Mouse (Mus musculus): ENCODE results near the gene Ftsj3.
A peak's percentile ranks its signal among the peaks of the same experiment; 100 is the strongest.
"Not testable (repeated sequence)": the region's sequence is repeated elsewhere in the genome, so short reads cannot be mapped to it uniquely, and the experiment has no call there.

The Ftsj3 gene

DNA sequence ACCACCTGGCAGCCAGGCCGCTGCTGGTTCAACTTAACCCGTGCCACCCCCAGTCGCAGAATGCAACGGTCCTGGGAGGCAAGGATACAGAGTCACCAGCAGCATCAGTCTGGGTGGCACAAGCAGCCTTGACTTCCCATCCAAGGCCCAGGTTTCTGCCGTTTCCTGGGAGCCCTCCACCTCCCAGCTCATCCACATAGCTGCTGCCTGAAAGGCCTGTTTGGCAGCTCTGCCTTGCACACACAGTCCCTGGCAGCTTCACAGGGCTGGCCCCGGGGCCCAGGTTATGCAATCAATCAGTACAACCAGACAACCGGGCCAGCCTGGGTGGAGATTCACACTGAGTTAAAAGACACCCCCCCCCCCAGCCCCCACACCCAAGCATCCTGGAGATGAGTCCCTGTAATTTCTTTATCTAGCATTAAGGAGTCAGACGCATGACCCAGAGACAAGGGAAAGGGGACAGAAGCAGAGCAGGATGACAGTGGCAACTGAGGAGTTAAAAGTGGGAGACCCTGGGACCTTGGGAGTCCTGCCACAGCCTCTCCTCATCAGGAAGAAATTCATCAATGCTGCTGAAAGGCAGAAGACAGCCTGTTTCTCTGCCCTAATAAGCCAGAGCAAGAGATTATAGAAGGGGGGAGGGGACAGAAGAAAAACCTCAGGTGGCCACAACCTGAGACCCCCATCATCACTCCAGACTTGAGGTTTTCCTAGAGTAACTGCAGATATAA is 12.6 kb upstream of the Ftsj3 start:
- DNase-seq (ENCODE audit: extremely low spot score), result peak; percentile 60

DNA sequence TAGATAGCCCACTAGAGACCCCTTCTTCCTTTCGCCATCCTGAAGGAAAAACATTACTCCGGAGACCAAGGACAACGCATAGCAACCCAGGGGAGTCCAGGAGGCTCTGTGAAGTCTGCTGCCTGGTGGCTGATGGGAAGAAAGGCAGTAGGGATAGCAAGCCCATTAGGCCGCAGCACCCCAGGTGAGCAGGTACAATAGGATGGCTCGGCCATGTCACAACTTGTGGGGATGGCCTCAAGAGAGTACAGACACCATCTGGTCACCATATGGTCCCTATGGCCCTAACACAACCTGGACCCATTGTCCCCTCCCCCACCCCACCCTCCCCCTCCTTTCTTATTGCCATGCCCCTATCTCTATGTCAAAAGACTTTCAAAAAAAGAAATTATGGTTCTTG is 12.0 kb upstream of the Ftsj3 start:
- no peak for DNase-seq (ENCODE audit: extremely low spot score)

DNA sequence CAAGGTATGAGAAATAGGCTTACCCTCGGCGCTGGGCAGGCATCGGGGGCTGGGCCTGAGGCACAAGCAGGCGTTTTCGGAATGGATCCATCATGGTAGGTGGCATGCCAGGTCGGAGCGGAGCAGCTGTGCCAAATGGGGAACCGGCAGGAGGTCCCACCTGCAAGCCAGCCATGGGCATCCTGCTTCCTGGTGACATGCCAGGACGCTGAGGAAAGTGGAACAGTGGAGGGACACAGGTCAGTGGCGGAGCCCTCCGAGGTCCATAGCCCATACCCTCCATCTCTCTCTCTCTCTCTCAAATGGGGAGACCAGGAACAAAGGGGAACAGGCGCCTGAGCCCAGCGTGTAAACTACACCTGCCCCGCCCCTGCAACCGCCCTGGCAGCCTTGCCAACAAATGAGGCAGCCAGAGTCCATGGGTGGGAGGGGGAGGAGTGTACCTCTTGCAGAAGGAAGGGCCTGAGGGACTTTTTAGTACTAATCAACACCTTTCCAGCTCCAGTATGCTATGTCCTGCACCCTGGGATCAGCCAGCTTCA is 11.5 kb upstream of the Ftsj3 start:
- no peak for DNase-seq (ENCODE audit: extremely low spot score)

DNA sequence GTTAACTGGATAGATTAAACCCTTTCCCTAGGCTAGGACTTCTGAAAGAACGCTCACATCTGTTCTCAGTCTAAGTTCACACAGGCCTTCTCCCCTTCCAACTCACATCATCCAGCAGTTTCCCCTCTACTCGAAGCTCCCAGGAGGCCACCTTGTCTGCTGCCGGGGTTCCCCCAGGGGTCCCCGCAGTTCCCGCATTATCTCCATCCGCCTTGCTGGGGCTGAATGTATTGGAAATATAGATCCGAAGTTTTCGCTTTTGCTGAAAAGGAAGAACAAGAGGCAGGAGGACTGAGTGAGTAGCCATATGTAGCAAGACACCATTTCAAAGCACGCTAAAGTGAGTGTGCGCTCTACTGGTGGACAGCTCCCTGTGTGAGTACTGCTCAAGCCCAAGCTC is 10.6 kb upstream of the Ftsj3 start:
- DNase-seq (ENCODE audit: extremely low spot score), result no peak

DNA sequence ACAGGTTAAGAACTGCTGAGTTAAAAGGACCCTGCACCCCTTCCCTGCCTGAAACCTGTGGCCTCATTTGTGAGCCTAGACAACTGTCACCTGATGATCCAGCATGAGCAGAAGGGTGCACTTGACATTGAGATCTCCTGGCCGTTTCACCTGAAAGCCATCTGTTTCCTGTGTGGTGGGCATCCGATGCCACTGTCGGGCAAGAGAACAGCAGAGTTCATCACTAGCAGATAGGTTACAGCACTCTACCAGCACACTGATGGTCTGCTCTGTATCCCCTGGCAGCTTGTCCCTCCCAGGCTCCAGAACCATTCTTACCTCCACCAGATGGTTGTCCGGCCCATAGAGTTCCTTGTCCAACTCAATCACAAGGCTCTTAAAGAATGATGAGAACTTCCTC is 9.7 kb upstream of the Ftsj3 start:
- no peak for DNase-seq (ENCODE audit: extremely low spot score)

DNA sequence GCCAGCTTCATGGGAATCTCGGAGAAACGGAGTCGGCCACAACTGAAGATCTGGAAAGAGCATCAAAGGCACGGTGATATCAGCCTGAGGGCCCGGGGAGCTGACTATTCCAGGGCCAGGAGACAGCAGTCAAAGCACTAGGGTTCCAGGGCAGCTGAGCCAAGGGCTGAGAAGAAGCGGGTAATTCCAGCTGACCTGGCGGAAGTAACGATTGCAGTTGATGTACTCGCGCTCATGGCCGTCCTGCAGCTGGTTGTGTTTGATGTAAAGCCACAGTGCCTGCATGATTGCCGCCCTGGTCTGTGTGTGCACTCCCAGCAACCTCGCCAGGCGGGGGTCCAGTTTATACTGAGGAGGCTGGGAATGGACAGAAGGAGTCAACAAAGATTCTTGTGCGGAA is 9.1 kb upstream of the Ftsj3 start:
- no peak for DNase-seq (ENCODE audit: extremely low spot score)

DNA sequence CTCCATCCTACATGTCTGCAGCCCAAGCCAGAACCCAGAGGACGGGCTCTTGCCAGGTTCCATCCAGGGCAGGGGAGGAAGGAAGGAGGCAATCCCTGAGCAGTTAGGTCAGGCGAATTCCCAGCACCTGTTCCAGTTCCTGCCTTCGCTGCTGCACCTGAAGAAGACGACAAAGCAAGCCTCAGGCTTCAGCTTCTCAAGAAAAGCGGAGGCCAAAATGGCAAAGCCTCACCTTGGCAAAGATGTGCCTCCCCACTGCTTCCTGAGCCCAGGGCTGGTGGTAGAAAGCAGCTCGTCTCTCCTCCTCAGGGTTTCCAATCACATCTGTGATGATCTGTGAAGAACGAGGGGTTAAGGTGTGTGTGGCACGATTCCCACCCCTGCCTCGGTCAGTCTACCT is 8.1 kb upstream of the Ftsj3 start:
- no peak for DNase-seq (ENCODE audit: extremely low spot score)

DNA sequence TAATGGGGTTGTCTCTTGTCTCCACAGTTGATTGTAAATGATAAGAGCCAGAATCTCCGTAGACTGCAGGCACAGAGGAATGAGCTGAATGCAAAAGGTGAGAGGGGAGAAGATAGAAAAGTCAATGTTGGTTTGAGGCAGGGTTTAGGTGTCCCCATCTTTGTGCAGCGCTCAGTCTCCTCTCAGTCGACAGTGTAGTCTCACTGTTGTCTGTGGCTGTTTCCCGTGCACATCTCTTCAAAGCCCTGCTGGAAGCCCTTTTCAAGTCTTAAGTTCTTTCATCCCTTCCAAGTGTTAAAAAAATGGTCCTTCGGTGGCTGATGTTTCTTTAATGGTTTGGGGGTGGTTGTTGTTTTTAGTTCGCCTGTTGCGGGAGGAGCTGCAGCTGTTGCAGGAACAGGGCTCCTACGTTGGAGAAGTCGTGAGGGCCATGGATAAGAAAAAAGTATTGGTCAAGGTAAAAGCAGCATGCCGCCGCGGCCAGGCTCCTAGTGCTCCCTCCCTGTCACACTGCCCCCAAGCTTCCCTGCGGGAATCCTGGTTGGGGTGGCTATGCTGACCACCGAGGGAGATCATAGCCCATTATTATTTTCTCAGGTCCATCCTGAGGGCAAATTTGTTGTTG is 5.1 kb upstream of the Ftsj3 start:
- DNase-seq (ENCODE audit: extremely low spot score), result no peak

DNA sequence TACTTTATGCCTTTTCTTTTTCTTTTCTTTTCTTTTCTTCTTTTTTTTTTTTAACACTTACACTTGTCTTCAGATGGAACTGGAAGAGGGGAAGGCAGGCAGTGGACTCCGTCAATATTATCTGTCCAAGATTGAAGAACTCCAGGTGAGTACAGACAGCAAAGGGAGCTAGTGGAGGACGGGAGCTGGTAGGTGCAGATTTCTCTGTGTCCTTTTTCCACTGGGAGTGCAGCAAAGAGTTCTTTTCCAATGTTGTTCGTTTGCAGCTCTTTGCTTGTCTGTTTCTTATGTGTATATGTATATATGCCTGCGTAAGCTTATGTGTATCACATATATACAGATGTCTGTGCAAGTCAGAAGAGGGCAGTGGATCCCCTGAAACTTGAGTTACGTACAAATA is 896 bp upstream of the Ftsj3 start:
- no peak for DNase-seq (ENCODE audit: extremely low spot score)

DNA sequence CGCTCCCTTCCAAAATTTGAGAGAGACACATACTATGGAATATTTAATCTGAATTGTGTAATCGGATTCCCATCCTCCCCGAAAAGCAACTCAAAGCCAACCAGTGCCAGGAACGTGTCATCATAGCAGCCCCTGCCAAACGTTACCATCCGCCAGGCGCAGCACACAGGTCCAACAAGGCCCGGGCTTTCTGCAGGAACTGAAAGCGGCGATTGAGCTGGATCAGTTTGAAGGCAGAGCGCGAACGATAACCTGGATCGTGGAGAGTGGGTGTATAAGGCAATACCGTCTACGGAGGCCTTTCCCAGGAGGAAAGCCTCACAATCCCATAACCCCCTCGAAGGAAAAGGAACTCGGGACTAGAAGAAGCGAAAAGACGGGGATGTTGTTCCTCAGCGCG is 705 bp downstream of the Ftsj3 start:
- DNase-seq (ENCODE audit: extremely low spot score), result no peak

DNA sequence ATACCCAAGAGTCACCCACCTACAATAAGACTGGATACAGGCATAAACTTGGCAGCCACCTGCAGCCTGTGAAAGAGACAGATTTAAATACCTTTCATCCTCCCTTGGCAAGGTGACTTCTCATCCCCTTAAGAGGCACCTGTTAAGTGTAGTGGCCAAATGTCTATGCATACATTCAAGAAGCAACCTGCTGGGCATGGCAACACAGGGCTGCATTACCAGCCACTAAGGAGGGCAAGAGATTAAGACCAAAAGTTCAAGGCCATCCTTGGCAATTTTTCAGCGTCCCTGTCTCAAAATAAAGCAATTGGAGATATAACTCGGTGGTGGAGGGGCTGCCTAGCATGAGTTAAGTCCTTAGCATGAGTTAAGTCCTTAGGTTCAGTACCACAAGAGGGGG is 1.1 kb downstream of the Ftsj3 start:
- no peak for DNase-seq (ENCODE audit: extremely low spot score)

DNA sequence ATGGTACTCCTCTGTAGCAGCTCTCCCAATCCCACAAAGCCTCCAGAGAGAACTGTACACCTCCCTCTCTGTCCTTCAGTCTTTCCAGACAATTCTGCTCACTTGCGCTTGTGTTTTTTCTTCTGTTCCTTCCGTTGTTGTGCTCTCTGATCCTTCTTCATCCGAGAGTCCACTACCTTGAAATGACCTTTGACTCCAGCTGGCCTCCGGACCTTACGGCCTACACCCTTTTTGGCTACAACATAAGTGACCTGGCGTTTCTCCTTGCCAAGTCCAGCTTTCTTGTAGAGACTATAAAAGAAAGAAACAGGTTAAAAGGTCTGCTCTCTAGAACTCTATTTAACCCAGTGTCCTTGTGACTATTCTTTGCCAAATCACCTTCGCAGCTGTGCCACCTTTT is 6.6 kb downstream of the Ftsj3 start:
- no peak for DNase-seq (ENCODE audit: extremely low spot score)

DNA sequence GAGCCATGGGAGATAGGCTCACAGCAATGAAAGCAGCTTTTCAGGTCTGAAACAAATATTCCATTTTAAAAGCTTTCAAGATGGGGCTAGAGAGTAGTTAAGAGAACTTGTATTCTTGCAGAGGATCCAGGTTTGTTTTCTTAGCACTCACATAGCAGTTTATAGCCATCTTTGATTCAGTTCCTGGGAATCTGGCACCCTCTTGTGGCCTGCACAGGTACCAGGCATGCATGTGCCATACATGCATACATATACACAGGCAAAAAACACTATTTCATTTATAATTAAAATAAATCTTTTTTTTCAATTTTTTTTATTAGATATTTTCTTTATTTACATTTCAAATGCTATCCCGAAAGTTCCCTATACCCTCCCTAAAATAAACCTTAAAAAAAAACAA is 9.0 kb downstream of the Ftsj3 start:
- no peak for DNase-seq (ENCODE audit: extremely low spot score)

DNA sequence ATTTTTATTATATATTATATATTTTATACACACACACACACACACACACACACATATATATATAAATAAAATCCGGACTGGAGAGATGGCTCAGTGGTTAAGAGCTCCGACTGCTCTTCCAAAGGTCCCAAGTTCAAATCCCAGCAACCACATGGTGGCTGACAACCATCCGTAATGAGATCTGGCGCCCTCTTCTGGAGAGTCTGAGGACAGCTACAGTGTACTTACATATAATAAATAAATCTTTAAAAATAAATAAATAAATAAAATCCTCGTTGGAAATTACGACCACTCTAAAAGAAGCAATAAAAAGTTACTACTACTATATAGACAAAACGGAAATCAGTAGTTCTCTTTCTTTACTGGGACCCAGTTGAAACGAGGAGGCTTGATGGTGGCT is 21.9 kb downstream of the Ftsj3 start:
- DNase-seq (ENCODE audit: extremely low spot score), result not testable (repeated sequence)

DNA sequence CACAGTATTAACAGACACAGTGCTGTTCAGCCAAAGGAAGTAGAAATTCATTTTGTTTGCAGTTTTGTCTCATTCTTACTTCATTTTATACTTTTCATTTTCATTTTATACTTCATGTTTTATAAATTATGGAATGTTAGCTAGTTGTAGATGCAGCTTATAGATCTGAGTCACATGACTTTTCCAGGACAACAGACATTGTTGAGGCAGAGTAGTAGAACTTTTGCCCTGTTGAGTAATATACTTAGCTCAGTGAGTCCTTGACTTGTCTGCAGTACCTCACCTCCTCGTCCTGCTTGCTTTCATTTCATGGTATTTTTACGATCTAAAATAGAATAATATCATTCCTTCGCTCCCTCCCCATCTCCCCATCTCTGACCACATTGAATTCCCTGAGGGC is 35.3 kb downstream of the Ftsj3 start:
- DNase-seq (ENCODE audit: extremely low spot score), result no peak

DNA sequence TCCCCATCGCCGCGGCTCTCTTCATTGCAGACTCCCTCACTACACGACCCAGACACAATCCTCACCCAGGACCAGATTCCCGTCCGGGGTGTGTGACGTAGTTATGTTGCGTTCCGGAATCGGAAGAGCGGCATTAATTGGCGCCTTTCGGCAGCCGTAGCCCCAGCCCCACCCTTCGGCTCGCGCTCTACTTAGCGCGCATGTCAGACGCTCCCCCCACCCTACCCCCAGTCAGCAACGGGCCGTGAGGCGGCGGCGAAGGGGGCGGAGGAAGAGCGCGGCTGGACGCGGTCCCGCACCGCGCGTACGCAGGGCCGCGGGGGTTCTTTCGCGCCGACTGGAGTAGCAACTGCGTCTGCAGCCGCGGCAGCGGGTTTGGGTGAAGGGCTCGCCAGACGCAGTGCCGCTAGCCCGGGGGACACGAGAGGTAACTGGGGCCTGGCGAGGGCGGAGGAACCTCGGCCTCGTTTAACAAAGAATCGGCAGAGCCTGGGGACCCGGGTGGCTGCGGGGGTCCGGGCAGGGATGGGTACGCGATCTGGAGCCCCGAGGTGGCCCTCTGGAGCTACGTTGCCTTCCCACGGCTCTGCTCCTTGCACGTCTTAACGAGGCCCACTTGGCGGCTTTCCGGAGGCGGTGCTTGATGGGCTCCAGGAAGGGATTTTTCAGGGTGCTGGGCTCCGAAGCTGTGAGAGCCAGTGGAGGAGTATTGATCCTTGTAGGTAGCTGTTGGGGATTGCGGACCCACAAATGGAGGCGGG is 39.0 kb downstream of the Ftsj3 start, which contains the start of gene Ddx42:
Gene Ddx42, plus strand, starts transcription at position 197 of the 761 bp plus-strand sequence.
- peak; percentile 90 for DNase-seq (ENCODE audit: extremely low spot score)

DNA sequence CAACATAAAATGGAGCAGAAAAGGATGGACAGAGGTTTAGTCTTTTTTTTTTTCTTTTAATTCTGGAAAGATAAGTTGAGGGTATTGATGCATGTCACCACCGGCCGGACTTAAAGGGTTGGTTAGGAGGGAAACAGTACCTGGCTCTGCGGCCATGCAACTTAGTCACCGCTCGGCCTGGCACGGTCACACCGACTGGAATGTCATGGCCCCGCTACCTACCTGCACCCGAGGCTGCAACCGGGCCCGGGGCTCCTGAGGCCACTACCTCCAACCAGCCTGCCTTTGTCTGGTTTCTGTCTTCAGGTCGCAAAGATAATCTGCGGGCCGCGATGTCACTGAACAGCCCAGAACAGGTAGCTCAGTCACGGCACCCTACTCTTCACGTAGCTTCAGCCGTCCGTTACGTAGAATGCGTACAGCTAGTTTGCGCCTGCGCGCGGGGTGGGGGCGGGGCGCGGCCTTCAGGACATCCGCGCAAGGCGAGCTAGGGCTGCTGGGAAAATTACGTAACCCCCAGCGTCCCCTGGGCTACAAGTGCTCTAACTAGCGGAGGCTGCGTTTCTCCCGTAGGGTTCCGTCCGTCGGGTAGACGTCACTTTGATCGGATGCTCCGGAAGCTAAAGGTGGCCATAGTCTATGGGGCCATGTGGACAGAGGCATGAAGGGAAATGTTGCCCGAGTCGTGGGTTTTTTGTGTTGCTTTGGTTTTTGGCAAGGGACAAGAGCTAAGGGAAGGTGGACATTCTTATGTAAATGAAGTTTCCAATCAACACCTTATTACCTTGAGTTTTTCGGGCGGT is 39.8 kb downstream of the Ftsj3 start, which contains the start of gene Ccdc47:
Gene Ccdc47, minus strand, starts transcription at position 418 of the 803 bp plus-strand sequence.
- peak; percentile 93 for DNase-seq (ENCODE audit: extremely low spot score)

DNA sequence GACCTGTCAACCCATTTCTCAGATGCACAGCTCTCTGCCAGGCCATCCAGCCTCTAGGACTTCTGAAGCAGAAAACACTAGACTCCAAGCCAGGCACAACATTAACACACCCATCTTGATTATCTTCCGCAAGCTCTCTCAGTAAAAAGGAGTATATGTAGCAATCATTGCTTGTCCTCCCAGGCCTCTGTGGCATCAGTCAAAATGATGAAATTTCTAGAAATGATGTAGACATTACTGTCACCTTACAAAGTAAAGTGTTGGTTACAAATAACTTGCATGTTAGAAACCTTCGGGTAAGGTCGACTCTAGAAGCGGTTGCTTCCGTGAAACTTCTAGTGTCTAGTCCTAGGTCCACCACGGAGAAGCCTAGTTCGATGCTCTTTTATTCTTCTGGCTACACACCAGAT is 40.4 kb downstream of the Ftsj3 start:
- no peak for DNase-seq (ENCODE audit: extremely low spot score)

DNA sequence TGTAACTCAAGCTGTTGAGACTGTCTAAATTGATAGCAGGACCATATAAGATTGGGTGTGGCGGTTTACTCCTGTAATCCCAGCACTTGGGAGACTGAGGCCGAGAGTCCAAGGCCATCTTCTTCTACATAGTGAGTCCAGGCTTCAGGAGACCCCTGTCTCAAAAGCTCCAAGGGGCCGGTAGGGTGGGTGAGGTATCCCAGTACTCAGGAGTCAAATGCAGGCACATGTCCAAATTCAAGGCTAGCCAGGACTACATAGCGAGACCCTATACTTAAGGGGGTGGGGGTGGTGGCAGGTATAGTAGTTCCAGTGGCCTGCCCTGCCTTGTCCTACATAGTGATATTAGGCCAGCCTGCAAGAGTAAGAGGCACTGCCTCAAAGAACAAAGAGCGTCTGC is 41.0 kb downstream of the Ftsj3 start:
- DNase-seq (ENCODE audit: extremely low spot score), result no peak

DNA sequence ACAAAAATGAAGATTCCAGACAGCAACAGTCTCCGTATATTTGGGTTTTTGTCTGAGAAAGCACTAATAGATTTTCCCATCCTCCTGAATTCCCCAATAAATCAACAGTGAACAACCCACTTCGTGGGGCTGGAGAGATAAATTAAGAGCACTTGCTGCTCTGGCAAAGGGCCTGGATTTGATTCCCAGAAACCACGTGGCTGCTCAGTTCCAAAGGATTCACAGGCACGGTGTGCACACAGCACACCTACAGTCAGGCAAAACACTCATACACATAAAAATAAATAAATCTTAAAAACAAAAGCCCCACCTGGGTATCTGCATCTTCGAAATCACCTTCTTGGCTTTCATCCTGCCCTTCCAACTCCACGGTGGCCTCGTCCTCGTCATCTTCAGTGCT is 43.1 kb downstream of the Ftsj3 start:
- no peak for DNase-seq (ENCODE audit: extremely low spot score)

DNA sequence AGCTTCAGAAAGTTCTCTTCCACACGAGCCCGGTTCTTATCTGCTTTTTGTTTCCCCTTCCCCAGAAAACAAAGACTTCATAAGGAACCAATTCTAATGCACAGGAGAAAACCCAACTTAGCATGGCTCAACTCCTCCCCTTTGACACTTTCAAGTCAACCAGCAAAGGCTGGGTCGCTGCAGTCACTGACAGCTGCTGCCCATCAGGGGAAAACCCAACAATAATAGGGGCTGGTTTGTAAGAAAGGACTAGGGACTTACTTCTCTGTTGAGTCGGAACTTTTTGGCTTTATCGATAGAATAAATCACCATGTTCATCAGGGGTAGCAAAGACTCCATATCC is 53.8 kb downstream of the Ftsj3 start, which contains the start of gene Strada:
Gene Strada, minus strand, starts transcription at position 46 of the 343 bp plus-strand sequence.
- no peak for DNase-seq (ENCODE audit: extremely low spot score)
